ENCODE assay signal across 12 mouse cellular contexts in the genomic region with DNA sequence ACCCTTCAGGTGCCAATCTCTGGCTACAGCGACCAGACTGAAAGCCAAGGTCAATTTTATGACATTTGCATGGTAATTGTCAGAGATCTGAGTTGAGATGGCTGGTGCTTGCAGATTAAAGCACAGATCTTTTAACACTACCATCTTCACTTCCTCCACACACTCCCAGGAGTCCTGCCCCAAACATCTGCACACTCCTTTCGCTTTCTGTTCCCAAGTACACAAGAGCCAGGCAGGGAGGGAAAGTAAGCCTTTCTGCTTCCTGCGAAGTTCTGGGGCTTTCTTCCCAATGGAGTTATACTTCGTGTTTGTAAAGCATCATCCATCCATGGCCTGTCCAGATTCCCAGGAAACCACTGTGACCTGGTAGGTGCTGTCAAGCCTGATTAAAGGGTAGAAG. TPM values are rescaled to one million over a fixed set of nuclear protein-coding genes. Genes with fewer than 3 reads are reported as not detected.
DNase-seq lines count a peak whose midpoint lies in the region; ATAC-seq and TF ChIP-seq lines count a peak whose summit lies in the region.
"Had no signal": no experiment of that assay in that cellular context is flagged by ENCODE, and none has a peak within 500 bp of the region (broad histone marks: within the 10 kb centered on the region; RNA-seq: fewer than 3 reads in every experiment).

No protein-coding gene starts in this region.

- H3K4me2 ChIP-seq in heart, postnatal 0 days (ENCODE audit: low read depth, low read length): no peak overlapping the region
- H3K4me2 ChIP-seq: embryonic facial prominence, embryonic 15.5 days had no signal

- peak overlapping the region; percentile 42; the same call in 1 of the 2 replicates for H3K27ac ChIP-seq in left cerebral cortex, adult 2 months
- peak overlapping the region; percentile 30 for H3K27ac ChIP-seq in heart, postnatal 0 days (ENCODE audit: low read depth)
- H3K27ac ChIP-seq: embryonic facial prominence, embryonic 15.5 days; limb, embryonic 10.5 days had no signal

- no peak overlapping the region for H3K9ac ChIP-seq in heart, postnatal 0 days (replicated peaks; ENCODE audit: low read depth, low read length)
- H3K9ac ChIP-seq: embryonic facial prominence, embryonic 15.5 days had no signal

- H3K4me3 ChIP-seq in left cerebral cortex, adult 2 months: no peak overlapping the region
- H3K4me3 ChIP-seq in heart, postnatal 0 days (ENCODE audit: low read depth, low read length): no peak overlapping the region
- H3K4me3 ChIP-seq: embryonic facial prominence, embryonic 15.5 days; limb, embryonic 10.5 days had no signal

- no peak for ATAC-seq in heart, postnatal 0 days (ENCODE audit: insufficient read depth, low read depth)
- 0 out of 2 replicates have a peak, but pooled peaks have one; percentile 50 for ATAC-seq in monocyte, adult 5-6 weeks (replicated peaks; ENCODE audit: insufficient number of reproducible peaks, low FRiP score, low TSS enrichment, poor library complexity, severe bottlenecking)

- no peak for TF ChIP-seq EP300 in heart, postnatal 0 days (IDR thresholded peaks at IDR 0.05; ENCODE audit: low read depth)

- H3K27me3 ChIP-seq in heart, postnatal 0 days (ENCODE audit: control insufficient read depth, insufficient read depth, low read length): no peaks in the 10 kb centered on the region
- H3K27me3 ChIP-seq: embryonic facial prominence, embryonic 15.5 days had no signal

- no peaks in the 10 kb centered on the region for H3K9me3 ChIP-seq in heart, postnatal 0 days (replicated peaks; ENCODE audit: control insufficient read depth, low read length)
- H3K9me3 ChIP-seq: embryonic facial prominence, embryonic 15.5 days; limb, embryonic 10.5 days had no signal

- intact Hi-C loops in left cerebral cortex, adult 2 months (cut with DNase I): no loop called here
- intact Hi-C loops in left cerebral cortex, postnatal 4 days (cut with DNase I): no loop called here

- peak; percentile 37 for DNase-seq in adrenal gland, postnatal 10 days
- no peak for DNase-seq in adrenal gland, postnatal 25 days
- DNase-seq in left cerebral cortex, adult 2 months (ENCODE audit: extremely low spot score in 1 of 2, low spot score in 2 of 2): no peak
- no peak for DNase-seq in left cerebral cortex, postnatal 4 days
- DNase-seq in heart, postnatal 0 days (ENCODE audit: low spot score): no peak
- no peak for DNase-seq in ovary, postnatal 36 days (ENCODE audit: low spot score)
- no peak for DNase-seq in frontal cortex, postnatal 10 days (ENCODE audit: low spot score in 2 of 2)
- DNase-seq: cerebellum, adult 8-10 months; right cerebral cortex, postnatal 14 days had no signal

- 62% methylated on average over 4 of the region's 4 CpGs for whole genome bisulfite sequencing in heart, postnatal 0 days

- H3K4me1 ChIP-seq in heart, postnatal 0 days (ENCODE audit: control insufficient read depth, insufficient read depth): peaks cover 19% of the 10 kb centered on the region
- H3K4me1 ChIP-seq: limb, embryonic 10.5 days had no signal

- H3K36me3 ChIP-seq in heart, postnatal 0 days (replicated peaks; ENCODE audit: control insufficient read depth, insufficient read depth, low read length): no peaks in the 10 kb centered on the region
- H3K36me3 ChIP-seq: embryonic facial prominence, embryonic 15.5 days; limb, embryonic 10.5 days had no signal

- TF ChIP-seq CTCF in left cerebral cortex, adult 2 months (IDR thresholded peaks at IDR 0.05): no peak
- no peak for TF ChIP-seq CTCF in heart, postnatal 0 days (IDR thresholded peaks at IDR 0.05; ENCODE audit: low read depth)

RNA-seq across cellular contexts. Expression of a gene that starts 38.8 kb away (rescaled TPM):
- 10 to 100 TPM; 31.4 to 36.2 TPM for total RNA-seq in adrenal gland, postnatal 10 days (2021)
- 59.2 and 85.6 TPM in 2 replicates for total RNA-seq in adrenal gland, postnatal 25 days (2021)
- total RNA-seq in left cerebral cortex, adult 2 months (2021): 10 to 100 TPM; 73.3 to 80.4 TPM
- total RNA-seq in left cerebral cortex, postnatal 4 days (2021): 10 to 100 TPM; 21.1 to 22.3 TPM
- 19.0 and 22.2 TPM in 2 replicates for total RNA-seq in heart, postnatal 0 days (2014; rRNA removed; ENCODE audit: low replicate concordance)
- polyA plus RNA-seq in heart, postnatal 0 days (2015; fragmentation: Nextera tagmentation; extraction: Ambion mirVana): 1.8 and 2.0 TPM in 2 replicates
- total RNA-seq in monocyte, adult 5-6 weeks (2017): 2.7 to 3.6 TPM (median 2.8 TPM) in 3 replicates
